Mouse (Mus musculus) c-Kit-negative CD71-positive TER-119-positive erythroid progenitor cells, embryonic 14.5 days (primary cell): ENCODE data around the gene Olfr695.
"Not testable (repeated sequence)": the region's sequence is repeated elsewhere in the genome, so short reads cannot be mapped to it uniquely, and the experiment has no call there.

Experiments
- DNase-seq: peaks from one replicate; pipeline ENCODE4 v3.0.0-alpha.2; 2013; ENCODE audit warnings: low read depth, low spot score

Gene Olfr695

DNA sequence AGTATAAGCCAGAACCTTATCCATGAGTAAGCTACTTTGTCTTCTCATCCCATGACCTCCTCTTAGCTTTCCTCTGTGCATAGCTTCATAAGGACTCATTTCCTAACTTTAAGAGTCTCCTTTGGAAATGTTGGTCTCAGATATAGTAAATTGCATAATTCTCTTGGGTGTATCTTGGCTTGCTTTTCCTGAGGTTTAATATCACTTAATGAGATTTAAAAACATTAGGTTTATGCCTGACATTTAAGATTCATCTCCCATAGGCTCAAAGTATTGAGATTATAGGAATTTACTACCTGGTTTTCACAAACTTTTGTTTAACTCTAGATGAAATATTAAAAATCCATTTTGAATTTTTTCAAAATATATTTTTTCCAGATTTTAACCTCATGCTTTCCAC, at the start of gene Olfr695:
Gene Olfr695, minus strand, starts transcription at position 101 of the 400 bp plus-strand sequence.
- no peak for DNase-seq

DNA sequence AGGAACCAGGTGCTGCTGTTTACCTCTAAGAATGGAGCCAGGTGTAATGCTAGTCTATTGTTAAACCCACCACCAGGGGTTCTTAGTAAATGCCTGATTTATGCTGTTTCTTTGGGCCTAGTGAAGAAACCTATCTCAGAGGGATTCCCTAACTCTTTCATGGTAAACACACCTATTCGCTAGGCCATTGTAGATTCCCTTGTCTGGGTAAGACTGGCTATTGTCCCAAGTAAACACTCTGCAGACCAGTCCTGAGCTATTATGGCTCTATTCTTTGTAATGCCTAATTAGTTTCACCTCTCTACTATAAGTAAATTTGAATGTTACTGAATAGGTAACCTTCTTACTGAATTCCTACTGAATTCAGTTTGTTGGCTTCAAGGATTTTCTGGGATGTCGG, 44.8 kb upstream of the Olfr695 start:
- not testable (repeated sequence) for DNase-seq

DNA sequence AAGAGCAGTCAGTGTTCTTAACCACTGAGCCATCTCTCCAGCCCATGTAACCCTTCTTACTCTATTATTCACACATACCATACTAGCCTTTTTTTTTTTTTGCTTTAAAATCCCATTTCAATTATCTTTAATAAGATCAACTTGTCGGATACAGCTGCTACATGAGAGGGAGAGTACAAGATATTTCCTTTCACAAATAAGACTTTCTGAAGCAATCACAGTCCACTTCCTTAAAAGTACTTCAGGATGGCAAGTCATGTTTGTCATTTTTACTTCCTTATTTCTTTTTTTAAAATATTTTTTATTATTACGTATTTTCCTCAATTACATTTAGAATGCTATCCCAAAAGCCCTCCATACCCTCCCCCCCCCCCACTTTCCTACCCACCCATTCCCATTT, 42.6 kb upstream of the Olfr695 start:
- DNase-seq = no peak

DNA sequence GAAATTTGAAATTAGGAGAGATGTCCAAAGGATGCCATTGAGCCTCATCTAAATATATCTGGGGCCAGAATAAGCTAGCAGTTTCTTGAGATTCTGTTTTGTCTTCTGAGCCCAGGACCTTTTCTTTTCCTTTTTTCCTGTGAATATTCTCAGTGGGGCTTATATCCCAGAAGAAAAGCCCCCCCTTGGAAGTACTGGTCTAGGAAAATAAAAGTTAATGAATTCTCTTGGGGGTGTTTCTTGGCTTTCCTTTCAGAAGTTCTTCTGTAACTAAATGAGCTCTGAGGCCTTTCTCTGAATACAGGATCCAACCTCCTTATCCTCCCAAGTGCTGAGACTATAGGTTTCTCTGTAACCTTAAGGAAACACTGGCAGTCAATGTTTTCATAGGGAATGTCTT, 39.1 kb upstream of the Olfr695 start, which contains the start of gene Olfr698:
Gene Olfr698, minus strand, starts transcription at position 101 of the 400 bp plus-strand sequence.
- DNase-seq = no peak

DNA sequence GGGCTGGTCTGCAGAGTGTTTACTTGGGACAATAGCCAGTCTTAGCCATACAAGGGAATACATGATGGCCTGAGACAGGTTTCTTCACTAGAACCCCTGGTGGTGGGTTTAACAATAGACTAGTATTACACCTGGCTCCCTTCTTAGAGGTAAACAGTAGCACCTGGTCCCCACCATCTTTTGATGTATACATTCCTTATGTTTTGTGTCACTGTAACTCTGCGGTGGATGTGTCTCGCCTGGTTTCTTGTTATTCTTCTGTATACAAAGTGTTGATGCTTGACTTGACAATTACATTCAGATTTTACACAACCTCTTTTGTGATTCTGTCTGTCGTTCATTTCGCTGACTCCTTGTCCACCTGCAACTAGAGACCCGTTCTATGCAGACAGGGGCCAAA, 29.6 kb upstream of the Olfr695 start:
- DNase-seq = no peak

DNA sequence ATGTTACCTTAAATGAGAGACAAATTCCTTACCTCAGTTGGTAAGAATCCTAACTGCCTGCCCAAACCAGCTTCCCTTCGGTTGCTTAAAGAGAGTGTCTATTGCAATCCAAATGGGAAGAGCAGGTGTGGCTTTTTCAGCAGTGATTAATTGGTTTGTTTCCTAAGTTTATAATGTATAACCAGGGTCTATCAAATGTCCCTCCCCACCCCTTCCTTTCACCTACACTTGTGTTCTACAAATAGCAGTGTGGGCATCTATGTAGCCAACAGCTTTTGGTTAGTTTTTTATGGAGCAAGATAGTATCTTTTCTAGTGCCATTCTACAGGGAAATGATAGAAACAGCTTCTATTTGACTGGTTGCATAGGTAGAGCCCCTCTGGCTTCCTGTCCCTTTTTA, 26.1 kb upstream of the Olfr695 start, which contains the start of gene Olfr697:
Gene Olfr697, minus strand, starts transcription at position 101 of the 400 bp plus-strand sequence.
- DNase-seq = no peak

DNA sequence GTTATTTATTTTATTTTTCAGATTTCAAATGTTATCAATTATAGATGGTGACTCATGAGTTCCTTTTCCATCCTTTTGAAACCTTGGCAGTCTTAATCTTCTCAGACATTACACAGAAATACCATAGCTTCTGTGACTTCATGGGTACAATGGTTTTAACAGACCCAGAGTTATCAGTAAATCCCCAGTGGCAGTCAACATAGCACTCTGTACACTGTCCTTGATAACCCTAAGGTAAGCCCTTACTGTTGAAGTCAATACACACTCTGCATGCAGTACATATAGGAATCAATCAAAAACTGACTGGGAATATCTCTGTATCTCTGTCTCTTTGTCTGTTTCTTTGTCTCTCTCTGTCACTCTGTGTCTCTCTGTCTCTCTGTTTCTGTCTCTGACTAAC, 20.8 kb upstream of the Olfr695 start:
- DNase-seq = no peak

DNA sequence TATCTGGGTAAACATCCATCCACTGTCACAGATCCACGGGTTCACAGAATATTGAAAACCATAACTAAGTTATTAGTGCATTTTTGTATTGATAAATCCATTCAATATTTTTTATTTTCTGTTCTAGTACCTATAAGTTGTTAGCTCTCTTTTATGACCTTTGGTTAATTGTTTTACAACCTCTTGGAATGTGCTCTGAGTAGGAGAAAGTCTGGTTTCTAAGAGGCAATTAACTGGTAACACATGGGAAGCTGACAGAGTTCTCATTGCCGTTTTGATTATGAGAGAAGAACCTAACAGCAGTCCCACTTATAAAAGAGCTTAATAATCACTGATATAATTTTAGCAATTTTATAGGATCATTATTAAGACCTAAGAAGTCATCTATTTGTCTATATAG, 17.5 kb upstream of the Olfr695 start:
- DNase-seq = no peak

DNA sequence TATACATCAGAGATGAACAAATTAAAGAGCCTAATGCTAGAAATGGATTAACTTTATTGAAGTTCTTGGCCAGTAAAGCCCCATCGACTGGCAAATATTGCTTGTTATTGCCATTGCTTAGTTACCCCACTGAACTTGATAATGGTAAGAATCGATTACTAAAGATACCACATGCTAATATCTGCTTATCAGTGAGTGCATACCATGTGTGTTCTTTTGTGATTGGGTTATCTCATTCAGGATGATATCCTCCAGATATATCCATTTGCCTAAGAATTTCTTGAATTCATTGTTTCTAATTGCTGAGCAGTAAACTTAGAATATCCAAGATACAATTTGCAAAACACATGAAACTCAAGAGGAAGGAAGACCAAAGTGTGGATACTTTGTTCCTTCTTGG, 9.5 kb upstream of the Olfr695 start:
- not testable (repeated sequence) for DNase-seq

DNA sequence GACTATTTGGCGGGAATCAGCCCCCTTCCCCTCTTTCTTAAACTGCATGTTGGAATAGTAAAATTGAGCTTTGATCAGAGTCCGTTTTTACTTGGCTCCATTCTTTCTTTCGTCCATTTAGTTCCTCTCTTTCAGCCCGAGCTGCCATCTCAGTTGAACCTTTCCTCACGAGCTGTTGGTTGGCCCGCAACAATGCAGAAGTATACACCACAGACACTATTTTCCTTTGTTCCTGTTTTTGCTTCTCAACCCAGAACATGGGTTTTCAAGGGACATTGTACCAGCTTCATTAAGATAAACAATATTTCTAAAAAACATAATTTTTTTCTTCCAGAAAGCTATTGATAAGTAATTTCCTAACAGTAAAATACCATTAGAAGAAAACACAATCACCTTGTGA, 4.7 kb downstream of the Olfr695 start:
- DNase-seq = no peak

DNA sequence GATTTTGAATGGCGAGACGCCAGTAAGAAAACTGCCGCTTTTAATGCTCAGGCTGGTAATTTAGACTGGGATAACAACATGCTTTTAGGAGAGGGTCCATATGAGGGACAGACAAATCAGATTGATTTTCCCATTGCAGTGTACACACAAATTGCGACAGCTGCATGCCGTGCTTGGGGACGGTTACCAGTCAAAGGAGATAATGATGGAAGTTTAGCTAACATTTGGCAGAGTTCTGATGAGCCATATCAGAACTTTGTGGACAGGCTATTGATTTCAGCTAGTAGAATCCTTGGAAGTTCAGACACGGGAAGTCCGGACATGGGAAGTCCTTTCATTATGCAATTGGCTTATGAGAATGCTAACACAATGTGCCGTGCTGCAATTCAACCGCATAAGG, 8.5 kb downstream of the Olfr695 start:
- DNase-seq = not testable (repeated sequence)

DNA sequence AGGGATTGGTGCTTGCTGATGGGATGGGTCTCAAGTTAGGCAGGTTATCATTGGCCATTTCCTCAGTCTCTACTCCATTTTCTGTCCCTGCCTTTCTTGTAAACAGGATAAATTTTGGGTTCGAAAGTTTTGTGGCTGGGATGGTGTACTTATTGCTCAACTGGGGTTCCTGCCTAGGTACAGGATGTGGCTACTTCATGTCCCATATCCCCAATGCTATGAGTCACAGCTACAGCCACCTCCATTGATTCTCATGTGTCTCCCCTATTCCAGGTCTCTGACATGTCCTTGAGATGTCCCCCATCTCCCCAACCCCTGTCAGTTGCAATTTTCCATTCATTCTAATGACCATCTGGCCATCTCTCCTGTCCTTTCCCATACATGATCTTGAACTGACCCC, 19.3 kb downstream of the Olfr695 start:
- DNase-seq = no peak

DNA sequence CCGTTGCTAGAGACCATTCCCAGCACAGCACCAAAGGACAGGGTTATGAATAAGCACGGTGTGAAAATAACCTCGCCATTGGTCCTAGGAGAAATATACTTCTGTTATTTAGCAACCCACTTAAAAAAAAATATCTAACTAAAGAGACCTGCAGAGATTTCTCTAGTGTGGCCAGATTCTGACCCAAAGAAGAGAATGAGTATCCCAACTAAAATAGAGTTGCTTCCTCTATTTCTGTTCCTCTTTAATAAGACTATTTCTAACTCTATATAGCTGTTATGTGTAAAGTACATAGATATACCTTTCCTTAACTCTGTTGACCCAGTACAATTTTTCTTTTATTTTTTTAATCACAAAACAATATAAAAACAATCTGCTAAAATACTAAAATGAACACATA, 23.2 kb downstream of the Olfr695 start:
- no peak for DNase-seq

DNA sequence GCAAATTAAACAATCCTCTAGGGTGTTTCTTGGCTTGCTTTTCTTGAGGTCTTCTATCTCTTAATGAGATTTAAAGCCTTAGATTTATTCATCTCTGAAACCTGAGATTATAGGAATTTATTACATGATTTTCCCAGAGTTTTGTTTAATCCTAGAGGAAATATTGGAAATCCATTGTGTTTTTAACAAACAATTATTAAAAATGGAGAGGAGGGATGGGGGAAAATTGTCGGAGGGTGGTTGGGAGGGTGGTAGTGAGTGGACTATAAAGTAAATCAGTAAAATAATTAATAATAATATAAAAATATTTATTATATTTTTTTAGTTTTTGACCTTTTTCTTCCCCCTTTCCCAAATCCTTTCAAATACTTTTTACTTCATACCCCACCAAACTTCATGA, 24.5 kb downstream of the Olfr695 start, which contains the start of gene Olfr694:
Gene Olfr694, minus strand, starts transcription at position 101 of the 400 bp plus-strand sequence.
- no peak for DNase-seq

DNA sequence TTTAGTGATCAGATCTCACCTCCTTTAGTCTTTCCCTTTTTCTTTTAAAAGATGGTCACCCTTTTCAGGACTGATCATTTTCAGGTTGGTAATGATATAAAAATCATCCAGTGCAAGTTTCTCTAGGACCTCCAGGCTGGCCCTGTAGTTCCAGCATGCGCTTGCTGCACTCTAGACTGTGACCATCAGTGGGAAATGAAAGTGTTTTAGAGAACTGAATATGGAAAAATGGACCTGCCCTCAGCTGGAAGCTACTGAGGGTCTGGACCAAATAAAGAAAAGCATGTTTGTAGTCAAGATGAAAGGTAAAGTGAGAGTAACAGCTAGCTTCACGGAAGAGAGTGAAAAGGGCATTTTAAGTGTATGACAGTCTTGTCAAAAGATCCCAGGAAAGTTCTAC, 30.8 kb downstream of the Olfr695 start:
- no peak for DNase-seq

DNA sequence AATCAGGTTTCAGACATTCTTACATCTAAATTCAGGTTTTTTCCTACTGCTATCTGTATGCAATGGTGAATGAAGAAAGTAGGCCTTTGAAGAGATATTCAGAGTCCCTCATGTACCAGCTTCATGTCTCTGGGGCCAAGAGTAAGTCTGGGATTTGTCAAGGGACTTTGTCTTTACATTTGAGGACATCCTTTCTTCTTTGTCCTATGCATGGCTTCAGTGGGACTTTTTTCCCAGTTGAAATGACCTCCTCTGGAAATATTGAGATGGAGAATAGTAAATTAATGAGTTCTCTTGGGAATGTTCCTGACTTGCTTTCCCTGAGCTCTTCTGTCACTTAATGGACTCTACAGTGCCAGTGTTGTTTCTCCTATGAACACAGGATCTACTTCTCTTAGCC, 35.7 kb downstream of the Olfr695 start, which contains the start of gene Olfr693:
Gene Olfr693, minus strand, starts transcription at position 101 of the 400 bp plus-strand sequence.
- no peak for DNase-seq
